21 mouse cellular contexts compared by ENCODE assay signal in the genomic region with DNA sequence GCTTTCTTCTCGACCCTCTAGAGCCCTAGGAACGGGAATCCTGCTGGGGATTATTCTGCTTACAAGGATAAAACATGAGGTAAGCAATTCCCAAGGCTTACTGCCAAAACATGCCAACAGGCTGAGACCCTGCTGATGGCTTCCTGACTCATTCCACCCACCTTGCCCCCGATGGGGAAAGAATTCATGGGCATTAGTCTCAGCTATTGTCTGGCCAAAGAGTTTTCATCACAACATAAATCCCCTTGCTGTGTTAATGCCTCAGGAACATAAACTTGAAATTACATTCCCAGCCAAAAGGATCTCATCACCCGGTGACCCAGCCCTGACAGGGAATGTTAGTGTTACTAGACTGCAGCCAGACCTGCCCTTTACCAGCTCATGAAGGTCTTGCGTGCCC.
DNase-seq lines count a peak whose midpoint lies in the region; TF ChIP-seq lines count a peak whose summit lies in the region.
"Had no signal": no experiment of that assay in that cellular context is flagged by ENCODE, and none has a peak within 500 bp of the region (broad histone marks: within the 10 kb centered on the region; RNA-seq: fewer than 3 reads in every experiment).

No protein-coding gene starts in this region.

- peak; percentile 85 for DNase-seq in 3T3-L1 (ENCODE audit: low read depth, low spot score)
- DNase-seq in Muller cell, postnatal 12 days (ENCODE audit: inconsistent ontology term): peak; percentile 40
- DNase-seq in neural tube, embryonic 10.5 days (ENCODE audit: extremely low spot score, low spot score): no peak
- no peak for DNase-seq in adrenal gland, postnatal 36 days
- no peak for DNase-seq in gastrocnemius, postnatal 14 days
- DNase-seq: adrenal gland, adult 8-10 months; adrenal gland, postnatal 25 days; cerebellum, adult 18-20 months; cerebellum, adult 9-10 months; cerebellum, postnatal 14 days; gastrocnemius, postnatal 36 days; heart, adult 18-20 months; heart, postnatal 14 days; heart, postnatal 4 days had no signal

- H3K36me3 ChIP-seq in myocyte (ENCODE audit: control insufficient read depth, insufficient read depth): no peaks in the 10 kb centered on the region
- H3K36me3 ChIP-seq: forebrain, embryonic 12.5 days; forebrain, embryonic 15.5 days; heart, embryonic 13.5 days had no signal

- no peaks in the 10 kb centered on the region for H3K27me3 ChIP-seq in myocyte (ENCODE audit: control insufficient read depth, insufficient read depth, insufficient read length)
- H3K27me3 ChIP-seq: forebrain, embryonic 12.5 days; forebrain, embryonic 15.5 days; heart, embryonic 13.5 days had no signal

- TF ChIP-seq POLR2A in embryonic fibroblast, embryonic 13.5 days (IDR thresholded peaks at IDR 0.05; ENCODE audit: low read depth, low read length): no peak
- no peak for TF ChIP-seq POLR2A in myocyte (IDR thresholded peaks at IDR 0.05; ENCODE audit: insufficient read length, low read depth)

- TF ChIP-seq CTCF in embryonic fibroblast, embryonic 13.5 days (IDR thresholded peaks at IDR 0.05; ENCODE audit: borderline replicate concordance, insufficient read depth, low read length): no peak

- H3ac ChIP-seq in myocyte (ENCODE audit: control insufficient read depth, insufficient read length): no peak overlapping the region

- peaks cover 35% of the 10 kb centered on the region for H3K4me1 ChIP-seq in embryonic fibroblast, embryonic 13.5 days (ENCODE audit: control insufficient read depth, insufficient read depth, low read length)
- H3K4me1 ChIP-seq: forebrain, embryonic 12.5 days; forebrain, embryonic 15.5 days; heart, embryonic 13.5 days had no signal

- intact Hi-C loops in gastrocnemius, postnatal 14 days (cut with DNase I; ENCODE audit: low total_unique reads): no loop called here

- peak overlapping the region; percentile 66 for H3K27ac ChIP-seq in embryonic fibroblast, embryonic 13.5 days (ENCODE audit: insufficient read depth, low read length)
- H3K27ac ChIP-seq: forebrain, embryonic 12.5 days; forebrain, embryonic 15.5 days; heart, embryonic 13.5 days; hindbrain, embryonic 14.5 days; hindbrain, postnatal 0 days had no signal

- H3K79me2 ChIP-seq in myocyte (ENCODE audit: control insufficient read depth, insufficient read depth): no peaks in the 10 kb centered on the region

- H3K4me3 ChIP-seq in embryonic fibroblast, embryonic 13.5 days (ENCODE audit: insufficient read depth, low read length): no peak overlapping the region
- H3K4me3 ChIP-seq in myocyte: no peak overlapping the region
- H3K4me3 ChIP-seq: forebrain, embryonic 12.5 days; forebrain, embryonic 15.5 days; heart, embryonic 13.5 days had no signal

- peak overlapping the region; percentile 18 for H3K4me2 ChIP-seq in myocyte (ENCODE audit: low read depth)
- H3K4me2 ChIP-seq: forebrain, embryonic 12.5 days; forebrain, embryonic 15.5 days; heart, embryonic 13.5 days; hindbrain, embryonic 14.5 days had no signal

TF ChIP-seq in myocyte, 11 proteins besides CTCF, POLR2A, EP300 and RAD21:
- TF ChIP-seq USF1 (IDR thresholded peaks at IDR 0.05; ENCODE audit: low read depth): no peak
- no peak for TF ChIP-seq TCF3 (IDR thresholded peaks at IDR 0.05; ENCODE audit: insufficient read length, low read depth)
- no peak for TF ChIP-seq MYOD1 (IDR thresholded peaks at IDR 0.05; ENCODE audit: control insufficient read depth in 1 of 3, insufficient read length in 2 of 3, low read depth in 2 of 3)
- no peak for TF ChIP-seq MAX (IDR thresholded peaks at IDR 0.05; ENCODE audit: low read depth)
- no peak for TF ChIP-seq MYOG (IDR thresholded peaks at IDR 0.05; ENCODE audit: control insufficient read depth in 1 of 3, insufficient read depth in 1 of 3, insufficient read length in 2 of 3, low read depth in 2 of 3)
- no peak for TF ChIP-seq E2F4 (IDR thresholded peaks at IDR 0.05; ENCODE audit: insufficient read depth)
- no peak for TF ChIP-seq POLR2AphosphoS2 (IDR thresholded peaks at IDR 0.05; ENCODE audit: insufficient read length, low read depth)
- TF ChIP-seq CEBPB (IDR thresholded peaks at IDR 0.05; ENCODE audit: insufficient read depth, poor library complexity, severe bottlenecking): no peak
- TF ChIP-seq TCF12 (IDR thresholded peaks at IDR 0.05; ENCODE audit: insufficient read depth, poor library complexity, severe bottlenecking): no peak
- no peak for TF ChIP-seq SRF (IDR thresholded peaks at IDR 0.05; ENCODE audit: control insufficient read depth, insufficient read length, low read depth)

Comparison
In these comparisons a context has a peak if more than half of its experiments do, and no peak if none do; other contexts are left out.
1. DNase-seq: peak in 3T3-L1 (single experiment) and Muller cell, postnatal 12 days (single experiment); none in neural tube, embryonic 10.5 days (single experiment), adrenal gland, postnatal 36 days (0 of 2) and gastrocnemius, postnatal 14 days (single experiment).